Mouse (Mus musculus) embryonic fibroblast, embryonic 13.5 days (primary cell): Measurements from ENCODE around the gene Capzb.

Experiments
- CTCF ChIP-seq: IDR thresholded peaks from 2 replicates; pipeline ENCODE4 v1.5.1; 2011; ENCODE audit warnings: mild to moderate bottlenecking, control low read depth, low read length, moderate library complexity, borderline replicate concordance; ENCODE audit not compliant: insufficient read depth
- POLR2A ChIP-seq: IDR thresholded peaks from 2 replicates; pipeline ENCODE4 v1.6.1; 2011; ENCODE audit warnings: low read depth, mild to moderate bottlenecking, control low read depth, low read length, moderate library complexity

DNA sequence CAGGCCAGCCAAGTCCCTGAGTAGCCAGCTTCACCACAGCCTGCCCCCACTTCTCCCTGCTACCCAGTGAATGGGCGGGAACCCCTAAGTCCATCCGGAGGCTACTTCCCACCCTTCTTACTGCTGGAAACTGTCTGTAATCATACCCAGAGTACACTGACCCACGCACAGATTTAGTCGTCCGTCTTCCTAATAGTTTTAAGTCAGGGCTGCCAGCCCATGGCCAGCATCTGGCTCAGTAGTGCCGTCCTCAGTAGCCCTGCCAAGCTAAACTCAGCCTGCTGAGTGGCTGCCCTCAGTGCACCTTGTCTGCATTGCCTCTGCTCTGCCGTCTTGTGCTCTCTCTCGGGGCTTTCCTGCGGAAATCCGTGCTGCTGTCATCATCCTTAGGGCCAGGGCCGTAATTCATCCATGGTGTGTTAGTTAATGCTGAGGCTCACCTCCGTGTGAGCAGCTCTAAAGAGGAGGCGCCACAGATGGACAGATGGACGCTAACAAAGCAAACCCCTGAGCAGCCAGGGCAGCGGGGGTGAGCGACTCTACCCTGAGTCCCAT, 89.2 kb downstream of the Capzb start:
- TF ChIP-seq POLR2A (no peak), CTCF (no peak)
